Mouse (Mus musculus): ENCODE data around the gene Spib.
A peak's percentile ranks its signal among the peaks of the same experiment; 100 is the strongest.

Gene Spib

GRCm38 (mm10) chr7:44486927-44487575 lies 44.8 kb downstream of the Spib start:
- DNase-seq (ENCODE audit: low spot score in 2 of 2): no peak

GRCm38 (mm10) chr7:44485572-44486195 lies 46.2 kb downstream of the Spib start:
- no peak for DNase-seq (ENCODE audit: low spot score in 2 of 2)

GRCm38 (mm10) chr7:44484841-44485571 lies 46.9 kb downstream of the Spib start:
- peak in 1 of 2 experiments; percentile 59 for DNase-seq (ENCODE audit: low spot score in 2 of 2)

- DNase-seq (ENCODE audit: low spot score in 2 of 2): no peak
Measured at GRCm38 (mm10) chr7:44484109-44484508, 47.8 kb downstream of the Spib start.

- no peak for DNase-seq (ENCODE audit: low spot score in 2 of 2)
Measured at GRCm38 (mm10) chr7:44482836-44483435, 48.9 kb downstream of the Spib start.

Measured in heart, adult 9 months (tissue).